Mouse (Mus musculus) heart, embryonic 12.5 days (tissue): Measurements from ENCODE around the gene Gse1. TPM values are rescaled to one million over a fixed set of nuclear protein-coding genes. Genes with fewer than 3 reads are reported as not detected.

ENCODE experiments used
- ATAC-seq: fragments of 200-750 bp; cut with Nextera tagmentation; 2 replicates; pipeline ENCODE4 v1.8.0; 2017; ENCODE audit warnings: moderate TSS enrichment, moderate library complexity; ENCODE audit not compliant: insufficient number of reproducible peaks, low FRiP score
- H3K27ac ChIP-seq: fragments of 300-500 bp; sonication (generic); 2 replicates; pipeline ENCODE4 v1.5.1; 2016; ENCODE audit warnings: mild to moderate bottlenecking, moderate library complexity; ENCODE audit not compliant: poor library complexity, severe bottlenecking
- H3K27me3 ChIP-seq: fragments of 300-500 bp; sonication (generic); replicated peaks from 2 replicates; pipeline ENCODE4 v1.6.1; 2016; ENCODE audit warnings: mild to moderate bottlenecking, moderate library complexity
- H3K36me3 ChIP-seq: fragments of 300-500 bp; sonication (generic); 2 replicates; pipeline ENCODE4 v1.6.1; 2016; ENCODE audit warnings: mild to moderate bottlenecking, moderate library complexity
- H3K4me1 ChIP-seq: fragments of 300-500 bp; sonication (generic); replicated peaks from 2 replicates; pipeline ENCODE4 v1.6.1; 2016; ENCODE audit warnings: mild to moderate bottlenecking
- H3K4me2 ChIP-seq: fragments of 300-500 bp; sonication (generic); 2 replicates; pipeline ENCODE4 v1.6.1; 2016; ENCODE audit warnings: mild to moderate bottlenecking, moderate library complexity
- H3K4me3 ChIP-seq: fragments of 300-500 bp; sonication (generic); 2 replicates; pipeline ENCODE4 v1.5.1; 2016; ENCODE audit warnings: mild to moderate bottlenecking
- H3K9ac ChIP-seq: fragments of 300-500 bp; sonication (generic); 2 replicates; pipeline ENCODE4 v1.6.1; 2016; ENCODE audit warnings: mild to moderate bottlenecking, moderate library complexity
- H3K9me3 ChIP-seq: fragments of 300-500 bp; sonication (generic); replicated peaks from 2 replicates; pipeline ENCODE4 v1.6.1; 2016; ENCODE audit warnings: mild to moderate bottlenecking, moderate library complexity
- WGBS: fragments of 180-500 bp; shearing (Covaris S2); methylation state at CpG from one replicate; pipeline ENCODE4 v1.1.7; 2016; 5-methylcytosine and 5-hydroxymethylcytosine counted together
- polyA plus RNA-seq: library from polyadenylated mRNA; unstranded; fragments of >200 nt; fragmentation: Nextera tagmentation; extraction: Ambion mirVana; gene quantifications from 2 replicates; pipeline ENCODE4 v1.2.1, GENCODE M21; 2016

Gene Gse1
- polyA plus RNA-seq, 1 experiment from 2014 or later: 14.0 TPM

DNA sequence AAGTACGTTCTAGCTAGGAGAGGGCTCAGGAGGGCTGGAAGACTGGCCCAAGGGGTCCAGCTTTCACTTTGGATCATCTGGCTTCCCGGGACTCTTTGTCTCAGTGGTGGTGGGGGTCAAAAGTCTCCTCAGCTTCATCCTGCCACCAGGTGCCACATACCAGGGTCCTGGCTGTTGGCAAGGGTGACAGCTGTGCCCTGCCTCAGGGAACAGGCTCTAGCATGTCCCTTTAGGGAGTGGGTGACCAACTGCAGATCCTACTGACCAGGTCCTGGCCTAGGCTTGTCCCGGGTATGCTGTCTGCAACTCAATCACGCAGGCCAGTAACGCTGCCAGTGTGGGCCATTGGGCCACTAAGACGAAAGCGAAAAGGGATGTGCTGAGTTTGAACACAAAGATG is 15.7 kb upstream of the Gse1 start:
- no peaks in the 10 kb centered on the region for H3K9me3 ChIP-seq
- H3K36me3 ChIP-seq: no peaks in the 10 kb centered on the region
- no peaks in the 10 kb centered on the region for H3K27me3 ChIP-seq
- no peak for ATAC-seq
- H3K9ac ChIP-seq: no peak overlapping the region
- 89% methylated on average over 7 of the region's 7 CpGs for WGBS
- no peak overlapping the region for H3K4me3 ChIP-seq
- H3K27ac ChIP-seq: no peak overlapping the region
- peaks cover 55% of the 10 kb centered on the region for H3K4me1 ChIP-seq
- no peak overlapping the region for H3K4me2 ChIP-seq

DNA sequence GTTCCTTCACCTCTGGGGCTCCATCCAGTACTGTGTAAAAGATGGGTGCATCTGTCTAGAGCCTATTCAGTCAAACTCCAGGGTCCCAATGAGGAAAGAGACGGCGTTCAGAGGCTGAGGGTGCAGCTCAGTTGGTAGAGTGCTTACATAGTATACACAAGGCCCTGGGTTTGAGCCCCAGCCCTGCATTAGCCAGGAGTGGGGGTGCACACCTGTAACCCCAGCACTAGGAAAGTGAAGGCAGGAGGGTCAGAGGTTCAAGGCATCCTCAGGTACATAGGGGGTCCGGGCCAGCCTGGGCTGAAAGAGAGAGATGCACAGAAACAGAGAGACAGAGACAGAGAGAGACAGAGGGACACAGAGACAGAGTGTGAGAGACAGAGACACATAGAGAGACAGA is 15.0 kb upstream of the Gse1 start:
- H3K9ac ChIP-seq: no peak overlapping the region
- H3K36me3 ChIP-seq: no peaks in the 10 kb centered on the region
- H3K4me2 ChIP-seq: no peak overlapping the region
- ATAC-seq: no peak
- H3K9me3 ChIP-seq: no peaks in the 10 kb centered on the region
- peaks cover 59% of the 10 kb centered on the region for H3K4me1 ChIP-seq
- H3K27me3 ChIP-seq: no peaks in the 10 kb centered on the region
- H3K27ac ChIP-seq: no peak overlapping the region
- WGBS: 94% methylated on average over 3 of the region's 3 CpGs
- H3K4me3 ChIP-seq: no peak overlapping the region

DNA sequence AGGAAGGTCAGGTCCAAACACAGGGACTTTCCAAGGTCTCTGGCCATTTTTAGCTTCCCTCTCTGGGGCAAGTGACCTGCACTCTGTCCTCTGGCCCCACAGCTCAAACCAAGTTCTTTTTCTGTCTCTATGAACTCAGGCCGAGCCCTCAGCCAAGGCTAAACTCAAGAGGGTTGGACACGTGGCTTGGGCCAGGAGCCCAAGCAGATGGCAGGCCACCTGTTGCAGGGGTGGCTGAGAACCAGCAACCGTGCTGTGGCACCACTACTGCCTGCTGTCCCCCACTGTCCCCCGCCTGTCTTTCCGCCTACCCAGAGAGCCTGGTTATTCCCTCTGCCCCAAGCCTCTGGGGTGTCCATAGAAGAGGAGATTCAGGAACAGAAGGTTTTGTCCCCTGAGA is 14.3 kb upstream of the Gse1 start:
- no peaks in the 10 kb centered on the region for H3K36me3 ChIP-seq
- WGBS: 53% methylated on average over 5 of the region's 5 CpGs
- no peak for ATAC-seq
- no peak overlapping the region for H3K27ac ChIP-seq
- peaks cover 60% of the 10 kb centered on the region for H3K4me1 ChIP-seq
- H3K4me2 ChIP-seq: no peak overlapping the region
- no peak overlapping the region for H3K9ac ChIP-seq
- no peak overlapping the region for H3K4me3 ChIP-seq
- H3K9me3 ChIP-seq: no peaks in the 10 kb centered on the region
- no peaks in the 10 kb centered on the region for H3K27me3 ChIP-seq

DNA sequence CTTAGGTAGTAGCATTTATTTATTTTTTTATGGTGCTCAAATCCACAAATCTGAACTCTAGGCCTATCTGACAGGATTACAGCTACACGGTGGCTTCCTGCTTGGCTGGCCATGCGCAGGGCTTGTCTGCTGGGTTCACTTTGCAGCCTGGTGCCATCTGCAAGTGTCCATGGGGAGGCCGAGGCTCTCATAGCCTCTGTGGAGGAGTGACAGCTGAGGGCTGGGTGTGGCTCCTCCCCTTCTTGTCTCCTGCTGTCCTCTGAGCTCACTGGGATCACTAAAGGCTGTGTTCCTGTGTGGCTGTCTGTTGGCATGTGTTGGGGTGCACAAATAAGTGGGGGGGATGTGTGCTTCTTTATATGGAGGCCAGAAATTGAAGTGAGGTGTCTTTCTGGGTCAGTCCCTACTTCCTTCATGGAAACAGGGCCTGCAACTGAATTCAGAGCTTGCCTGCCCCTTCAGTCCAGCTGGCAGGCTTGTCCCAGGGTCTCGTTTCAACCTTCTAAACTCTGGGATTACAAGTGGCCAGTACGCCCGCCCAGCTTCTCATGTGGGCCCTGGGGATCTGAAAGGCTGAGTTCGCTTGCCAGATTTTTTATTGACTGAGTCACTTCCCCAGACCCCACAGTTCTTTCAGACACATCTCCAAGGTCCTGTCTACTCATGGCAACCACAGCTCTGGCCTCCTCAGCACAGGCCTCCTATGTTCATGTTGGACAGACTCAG is 12.7 kb upstream of the Gse1 start:
- Histone ChIP-seq H3K9me3 (no peaks in the 10 kb centered on the region), H3K4me2 (no peak overlapping the region), H3K4me1 (peaks cover 67% of the 10 kb centered on the region), H3K27me3 (no peaks in the 10 kb centered on the region), H3K4me3 (no peak overlapping the region), H3K36me3 (no peaks in the 10 kb centered on the region), H3K27ac (0 out of 2 replicates have a peak overlapping the region, but pooled peaks have one; percentile 18), H3K9ac (peak overlapping the region; percentile 17; the same call in 1 of the 2 replicates)
- 47% methylated on average over 7 of the region's 7 CpGs for WGBS
- no peak for ATAC-seq

DNA sequence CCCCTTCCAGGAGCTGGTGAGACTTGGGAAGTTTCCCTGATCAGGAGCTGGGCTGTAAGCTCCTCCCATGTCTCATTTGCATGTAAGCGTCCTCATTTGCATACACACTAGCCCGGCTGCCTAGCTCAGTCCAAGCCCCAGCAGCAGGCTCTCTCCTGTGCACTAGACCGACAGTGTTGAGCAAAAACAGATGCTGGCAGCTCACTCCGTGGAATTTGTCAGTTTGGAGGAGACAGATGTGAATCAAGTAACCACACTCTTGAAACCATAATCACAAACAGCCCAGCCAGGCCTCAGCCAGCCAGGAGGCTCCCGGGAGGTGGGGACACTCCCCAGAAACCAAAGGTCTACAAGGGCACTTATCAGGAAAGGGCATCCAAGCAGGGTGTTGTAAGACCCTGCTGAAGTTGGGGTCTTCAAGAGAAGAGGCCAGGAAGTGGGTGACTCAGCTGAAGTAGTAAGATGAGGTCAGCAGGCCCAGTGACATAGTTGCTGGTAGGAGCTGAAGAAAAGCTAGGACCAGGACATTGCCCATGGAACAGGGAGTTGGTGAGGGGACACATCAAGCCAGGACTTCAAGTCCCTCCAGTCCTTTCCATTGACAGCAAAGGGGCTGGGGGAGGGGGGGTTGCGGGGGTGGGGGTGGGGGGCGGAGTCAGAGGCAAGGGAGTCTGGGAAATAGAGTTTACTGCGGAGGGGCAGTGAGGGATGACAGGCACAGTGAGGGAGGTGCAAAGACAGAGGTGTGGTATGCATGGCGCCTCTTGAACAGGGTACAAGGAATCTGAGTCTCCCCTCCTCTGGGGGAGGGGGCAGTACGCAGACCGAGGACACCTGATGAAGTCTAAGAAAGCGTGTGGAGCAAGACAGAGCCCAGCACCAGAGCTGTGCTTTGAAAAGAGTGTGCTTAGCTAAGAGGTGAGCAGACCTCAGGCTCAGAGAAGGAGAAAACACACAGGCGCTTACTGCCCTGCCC is 11.1 kb upstream of the Gse1 start:
- Histone ChIP-seq H3K4me3 (no peak overlapping the region), H3K4me2 (peak overlapping the region; percentile 19), H3K27ac (peak overlapping the region; percentile 74), H3K4me1 (peaks cover 57% of the 10 kb centered on the region), H3K36me3 (no peaks in the 10 kb centered on the region), H3K9me3 (no peaks in the 10 kb centered on the region), H3K27me3 (0 out of 2 replicates have a peak, but pooled peaks cover 4% of the 10 kb centered on the region), H3K9ac (peak overlapping the region; percentile 42)
- peak; percentile 65; the same call in 1 of the 2 replicates for ATAC-seq
- 16% methylated on average over 13 of the region's 13 CpGs for WGBS

DNA sequence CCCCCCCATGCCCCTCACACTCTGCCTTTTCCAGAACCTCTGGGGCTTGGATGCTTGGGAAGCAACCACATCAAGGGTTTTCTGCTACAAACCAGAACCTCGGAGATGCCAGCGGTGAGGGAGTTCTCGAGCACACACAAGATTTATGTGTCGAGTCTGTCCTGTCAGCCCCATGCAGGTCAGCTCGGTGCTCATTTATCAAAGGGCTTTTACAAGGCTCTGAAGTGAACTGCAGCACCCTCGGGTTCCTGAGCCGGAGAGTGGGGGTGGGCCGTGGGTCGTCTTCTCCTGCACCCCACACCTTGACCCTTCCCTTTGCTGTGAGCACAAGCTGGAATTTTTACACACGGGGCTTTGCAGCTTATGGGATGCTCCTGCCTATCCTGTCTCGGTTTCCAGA is 5.7 kb upstream of the Gse1 start:
- WGBS: 50% methylated on average over 11 of the region's 11 CpGs
- H3K27ac ChIP-seq: no peak overlapping the region
- H3K9me3 ChIP-seq: no peaks in the 10 kb centered on the region
- H3K36me3 ChIP-seq: no peaks in the 10 kb centered on the region
- 0 out of 2 replicates have a peak, but pooled peaks cover 4% of the 10 kb centered on the region for H3K27me3 ChIP-seq
- no peak overlapping the region for H3K4me3 ChIP-seq
- H3K9ac ChIP-seq: no peak overlapping the region
- ATAC-seq: no peak
- H3K4me2 ChIP-seq: no peak overlapping the region
- peaks cover 52% of the 10 kb centered on the region for H3K4me1 ChIP-seq

DNA sequence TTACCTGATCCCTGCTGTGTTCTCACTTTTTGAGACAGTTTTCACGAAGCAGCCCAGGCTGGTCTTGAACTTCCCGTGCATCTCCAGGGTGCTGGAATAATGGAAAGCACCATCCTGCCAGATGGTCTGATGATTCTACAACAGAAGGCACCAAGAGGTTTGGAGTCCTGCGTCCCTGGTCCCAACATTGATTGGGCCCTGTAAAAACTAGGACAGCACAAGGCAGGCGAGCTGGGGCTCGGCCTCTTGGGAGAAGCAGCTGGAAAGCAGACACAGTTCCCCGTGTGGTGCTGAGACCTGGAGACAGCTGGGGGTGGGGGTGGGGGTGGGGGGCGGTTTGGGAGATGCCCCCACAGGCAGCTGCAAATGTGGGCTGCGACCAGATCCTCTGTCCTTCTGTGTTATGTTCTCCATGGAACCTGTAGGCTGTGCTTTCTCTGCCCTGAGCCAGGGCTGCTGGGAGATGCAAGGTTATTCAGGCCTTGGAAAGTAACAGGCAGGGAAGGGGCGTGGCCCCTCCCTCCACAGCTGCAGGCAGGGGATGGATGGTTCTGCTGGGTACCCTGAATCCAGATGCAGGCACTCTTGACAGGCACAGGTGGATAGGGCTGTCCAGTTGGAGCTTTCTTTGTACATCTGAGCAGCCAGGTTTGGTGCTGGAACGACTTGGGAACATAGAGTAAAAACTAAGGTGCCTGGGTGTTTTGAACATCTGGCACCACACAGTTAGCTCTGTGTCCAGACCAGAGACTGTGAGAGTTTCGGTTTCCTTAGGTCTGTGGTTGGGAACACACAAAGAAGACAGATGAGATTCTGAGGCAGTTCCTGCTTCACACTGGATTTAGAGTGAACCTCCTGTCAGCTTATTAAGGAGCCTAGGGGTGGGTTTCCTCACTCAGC is 3.5 kb upstream of the Gse1 start:
- Histone ChIP-seq H3K9me3 (no peaks in the 10 kb centered on the region), H3K27me3 (peaks cover 11% of the 10 kb centered on the region; the same call in 1 of the 2 replicates), H3K4me2 (no peak overlapping the region), H3K36me3 (no peaks in the 10 kb centered on the region), H3K27ac (no peak overlapping the region), H3K4me1 (peaks cover 56% of the 10 kb centered on the region), H3K9ac (no peak overlapping the region; the same call in 1 of the 2 replicates), H3K4me3 (no peak overlapping the region)
- 58% methylated on average over 11 of the region's 11 CpGs for WGBS
- no peak for ATAC-seq

DNA sequence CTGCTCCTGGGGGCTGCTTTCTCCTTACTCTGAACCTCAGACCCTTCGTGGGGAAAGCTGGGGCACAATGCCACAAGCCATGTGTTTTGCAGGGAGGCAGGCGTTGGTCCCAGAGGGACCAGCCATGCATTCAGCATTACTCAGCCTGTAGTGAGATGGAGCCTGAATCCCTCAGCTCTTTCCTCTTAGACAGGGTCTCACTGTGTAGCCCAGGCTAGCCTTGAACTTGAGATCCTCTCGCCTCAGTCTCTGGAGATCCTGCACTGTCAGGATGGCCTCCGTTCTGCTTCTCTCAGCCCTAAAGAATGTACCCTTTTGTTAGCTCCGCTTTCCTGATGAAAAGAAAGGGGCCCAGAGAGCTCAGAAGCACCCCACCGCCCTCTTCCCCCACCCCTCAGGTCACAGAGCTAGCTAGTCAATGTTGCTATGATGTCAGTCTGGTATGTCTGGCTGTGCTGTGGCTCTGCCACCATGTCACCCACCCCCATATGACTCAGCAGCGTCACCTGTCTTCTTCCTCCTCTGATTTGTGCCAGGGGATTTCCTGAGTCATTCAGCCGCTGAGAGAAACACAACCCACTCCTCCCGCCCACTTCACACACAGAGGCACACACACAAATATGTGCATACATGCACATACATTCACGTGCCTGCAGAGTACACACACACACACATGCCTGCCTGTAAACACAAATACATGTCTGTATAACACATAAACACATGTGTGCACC is 2.7 kb upstream of the Gse1 start:
- ATAC-seq: no peak
- H3K27ac ChIP-seq: no peak overlapping the region
- no peak overlapping the region for H3K9ac ChIP-seq
- H3K4me1 ChIP-seq: peaks cover 56% of the 10 kb centered on the region
- WGBS: 52% methylated on average over 10 of the region's 10 CpGs
- H3K27me3 ChIP-seq: peaks cover 18% of the 10 kb centered on the region
- no peak overlapping the region for H3K4me2 ChIP-seq
- no peak overlapping the region for H3K4me3 ChIP-seq
- no peaks in the 10 kb centered on the region for H3K9me3 ChIP-seq
- H3K36me3 ChIP-seq: no peaks in the 10 kb centered on the region

DNA sequence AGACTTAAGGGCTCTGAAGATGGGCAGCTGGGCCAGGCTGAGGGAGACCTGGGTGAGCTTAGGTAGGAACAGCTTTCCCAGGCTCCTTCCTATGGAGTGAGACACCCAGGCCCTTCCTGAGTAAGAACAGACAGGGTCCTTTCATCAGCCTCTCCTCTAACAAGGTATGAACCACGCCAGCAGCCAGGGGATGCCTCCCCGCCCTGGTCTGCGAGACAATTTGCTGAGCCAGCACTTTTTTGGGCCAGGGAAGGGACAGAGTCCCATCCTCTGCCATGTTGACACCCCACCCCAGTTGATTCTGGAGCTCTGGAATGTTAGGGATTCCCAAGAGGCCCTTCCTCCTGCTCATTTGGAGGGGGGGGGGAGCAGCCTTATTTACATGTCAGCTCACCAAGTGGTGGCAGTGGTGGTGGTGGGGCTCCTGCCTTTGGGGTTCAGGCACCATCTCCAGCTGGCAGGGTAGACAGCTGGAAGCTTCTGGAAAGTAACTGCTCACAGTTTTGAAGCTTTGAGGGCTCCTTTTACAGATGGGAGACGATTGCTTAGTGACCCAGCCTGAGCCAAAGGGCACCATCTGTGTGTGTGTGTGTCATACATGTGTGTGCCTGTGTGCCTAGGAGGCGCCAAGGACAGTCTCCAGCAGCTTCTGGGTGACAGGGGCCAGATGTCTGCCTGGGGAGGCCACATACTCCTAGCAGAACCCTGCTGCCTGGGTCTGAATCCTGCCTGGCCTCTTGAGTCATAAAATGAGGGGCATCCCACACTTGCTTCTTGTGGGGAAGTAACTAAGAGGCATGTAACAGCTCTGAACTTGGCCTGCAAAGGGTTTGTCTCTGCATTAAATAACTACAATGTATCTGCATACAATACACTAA is 1.3 kb upstream of the Gse1 start:
- peaks cover 68% of the 10 kb centered on the region for H3K4me1 ChIP-seq
- WGBS: 47% methylated on average over 5 of the region's 5 CpGs

More for the DNA sequence above, 1.3 kb upstream of the Gse1 start:
- H3K36me3 ChIP-seq: no peaks in the 10 kb centered on the region
- no peak overlapping the region for H3K4me3 ChIP-seq
- peak overlapping the region; percentile 99; the same call in 1 of the 2 replicates for H3K4me2 ChIP-seq
- no peaks in the 10 kb centered on the region for H3K9me3 ChIP-seq
- peaks cover 17% of the 10 kb centered on the region for H3K27me3 ChIP-seq
- no peak for ATAC-seq
- no peak overlapping the region for H3K9ac ChIP-seq
- no peak overlapping the region for H3K27ac ChIP-seq
